Mouse (Mus musculus) lung, adult 2 months (tissue): ENCODE measurements around the gene Trub1.

Source experiments
- CTCF ChIP-seq: fragments of 200-500 bp; IDR thresholded peaks from 2 replicates; pipeline ENCODE4 v1.5.1; 2011; ENCODE audit warnings: mild to moderate bottlenecking, low read length, control low read depth; ENCODE audit not compliant: insufficient read depth
- POLR2A ChIP-seq: fragments of 200-500 bp; IDR thresholded peaks from 2 replicates; pipeline ENCODE4 v1.6.1; 2011; ENCODE audit warnings: low read depth, mild to moderate bottlenecking, control low read depth, low read length, borderline replicate concordance; ENCODE audit errors: extremely low read depth

DNA sequence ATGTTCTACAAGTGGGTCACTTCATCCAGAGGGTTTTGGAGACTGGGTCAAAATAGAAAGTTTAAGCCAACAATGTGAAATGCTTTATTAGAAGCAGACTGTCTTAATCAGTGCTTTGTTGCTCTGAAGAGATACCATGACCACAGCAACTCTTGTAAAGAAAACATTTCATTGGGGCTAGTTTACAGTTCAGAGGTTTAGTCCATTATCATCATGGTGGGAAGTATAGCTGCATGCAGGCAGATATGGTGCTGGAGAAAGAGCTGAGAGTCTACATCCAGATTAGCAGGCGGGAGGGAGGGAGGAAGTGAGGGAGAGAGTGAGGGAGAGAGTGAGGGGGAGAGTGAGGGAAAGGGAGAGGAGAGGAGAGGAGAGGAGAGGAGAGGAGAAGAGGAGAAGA lies 1.9 kb upstream of the Trub1 start:
- TF ChIP-seq CTCF: no peak
- no peak for TF ChIP-seq POLR2A
